Mouse (Mus musculus): ENCODE data around the gene Xrcc3. TPM values are rescaled to one million over a fixed set of nuclear protein-coding genes. Genes with fewer than 3 reads are reported as not detected.

The Xrcc3 gene
- polyA plus RNA-seq, 1 experiment from 2014 or later = 10.0 TPM

- no peak overlapping the region for H3K27ac ChIP-seq
- WGBS = 52% methylated on average over 5 of the region's 5 CpGs
- peaks cover 34% of the 10 kb centered on the region for H3K4me1 ChIP-seq
- no peak for ATAC-seq (ENCODE audit: low FRiP score)
- no peak overlapping the region for H3K9ac ChIP-seq
- H3K9me3 ChIP-seq = no peaks in the 10 kb centered on the region
- peaks cover 7% of the 10 kb centered on the region; the same call in 1 of the 2 replicates for H3K27me3 ChIP-seq
- H3K4me3 ChIP-seq (replicated peaks) = no peak overlapping the region
- H3K36me3 ChIP-seq (replicated peaks) = no peaks in the 10 kb centered on the region; the same call in 1 of the 2 replicates
- H3K4me2 ChIP-seq = no peak overlapping the region
Measured at GRCm38 (mm10) chr12:111756698-111757082, 57.0 kb downstream of the Xrcc3 start.

GRCm38 (mm10) chr12:111756082-111756697 lies 57.5 kb downstream of the Xrcc3 start:
- Histone ChIP-seq H3K4me1 (peaks cover 30% of the 10 kb centered on the region), H3K27ac (no peak overlapping the region), H3K4me3 (replicated peaks) (no peak overlapping the region), H3K9me3 (no peaks in the 10 kb centered on the region), H3K27me3 (peaks cover 7% of the 10 kb centered on the region; the same call in 1 of the 2 replicates), H3K4me2 (no peak overlapping the region), H3K9ac (no peak overlapping the region), H3K36me3 (replicated peaks) (no peaks in the 10 kb centered on the region; the same call in 1 of the 2 replicates)
- WGBS = 76% methylated on average over 4 of the region's 4 CpGs
- ATAC-seq (ENCODE audit: low FRiP score) = no peak

GRCm38 (mm10) chr12:111755231-111755630 lies 58.4 kb downstream of the Xrcc3 start:
- no peak overlapping the region for H3K27ac ChIP-seq
- ATAC-seq (ENCODE audit: low FRiP score) = no peak
- no peak overlapping the region for H3K4me2 ChIP-seq
- H3K4me3 ChIP-seq (replicated peaks) = no peak overlapping the region
- H3K9ac ChIP-seq = no peak overlapping the region
- 73% methylated on average over 2 of the region's 2 CpGs for WGBS
- peaks cover 20% of the 10 kb centered on the region for H3K4me1 ChIP-seq
- H3K36me3 ChIP-seq (replicated peaks) = no peaks in the 10 kb centered on the region
- H3K9me3 ChIP-seq = no peaks in the 10 kb centered on the region
- H3K27me3 ChIP-seq = peaks cover 7% of the 10 kb centered on the region; the same call in 1 of the 2 replicates

GRCm38 (mm10) chr12:111754710-111755109 lies 59.0 kb downstream of the Xrcc3 start:
- peaks cover 15% of the 10 kb centered on the region for H3K4me1 ChIP-seq
- H3K27me3 ChIP-seq = peaks cover 7% of the 10 kb centered on the region; the same call in 1 of the 2 replicates
- H3K9ac ChIP-seq = no peak overlapping the region
- no peak overlapping the region for H3K4me2 ChIP-seq
- H3K27ac ChIP-seq = no peak overlapping the region
- no peaks in the 10 kb centered on the region for H3K9me3 ChIP-seq
- H3K36me3 ChIP-seq (replicated peaks) = no peaks in the 10 kb centered on the region
- H3K4me3 ChIP-seq (replicated peaks) = no peak overlapping the region
- no peak for ATAC-seq (ENCODE audit: low FRiP score)

GRCm38 (mm10) chr12:111753347-111753746 lies 60.3 kb downstream of the Xrcc3 start:
- H3K4me2 ChIP-seq = no peak overlapping the region
- no peaks in the 10 kb centered on the region for H3K36me3 ChIP-seq (replicated peaks)
- H3K27me3 ChIP-seq = peaks cover 7% of the 10 kb centered on the region; the same call in 1 of the 2 replicates
- H3K4me1 ChIP-seq = peaks cover 10% of the 10 kb centered on the region
- ATAC-seq (ENCODE audit: low FRiP score) = no peak
- H3K9ac ChIP-seq = no peak overlapping the region
- no peaks in the 10 kb centered on the region for H3K9me3 ChIP-seq
- no peak overlapping the region for H3K27ac ChIP-seq
- WGBS = 68% methylated on average over 9 of the region's 9 CpGs
- no peak overlapping the region for H3K4me3 ChIP-seq (replicated peaks)

Other genes starting within 250 kb of the Xrcc3 start
- gene Mark3, start 239.3 kb downstream of the Xrcc3 start, polyA plus RNA-seq (2016; fragmentation: Nextera tagmentation; extraction: Ambion mirVana) = 73.1 and 82.3 TPM in 2 replicates
- 2,395 and 2,485 TPM in 2 replicates for gene Ckb, start 141.5 kb downstream of the Xrcc3 start, polyA plus RNA-seq (2016; fragmentation: Nextera tagmentation; extraction: Ambion mirVana)
- 15.4 and 16.7 TPM in 2 replicates for gene Trmt61a, start 135.8 kb downstream of the Xrcc3 start, polyA plus RNA-seq (2016; fragmentation: Nextera tagmentation; extraction: Ambion mirVana)
- gene Bag5, start 100.6 kb downstream of the Xrcc3 start, polyA plus RNA-seq (2016; fragmentation: Nextera tagmentation; extraction: Ambion mirVana) = 59.0 and 62.7 TPM in 2 replicates
- gene Apopt1, start 100.6 kb downstream of the Xrcc3 start, polyA plus RNA-seq (2016; fragmentation: Nextera tagmentation; extraction: Ambion mirVana) = 55.0 and 56.0 TPM in 2 replicates
- gene Klc1, start 55.0 kb downstream of the Xrcc3 start, polyA plus RNA-seq (2016; fragmentation: Nextera tagmentation; extraction: Ambion mirVana) = 302 and 307 TPM in 2 replicates
- 50.3 and 55.0 TPM in 2 replicates for gene Zfyve21, start 297 bp upstream of the Xrcc3 start, polyA plus RNA-seq (2016; fragmentation: Nextera tagmentation; extraction: Ambion mirVana)
- 9.5 and 9.9 TPM in 2 replicates for gene Ppp1r13b, start 94.2 kb upstream of the Xrcc3 start, polyA plus RNA-seq (2016; fragmentation: Nextera tagmentation; extraction: Ambion mirVana)
- gene Atp5mpl, start 153.1 kb upstream of the Xrcc3 start, polyA plus RNA-seq (2016; fragmentation: Nextera tagmentation; extraction: Ambion mirVana) = 590 and 598 TPM in 2 replicates
- gene Tdrd9, start 157.7 kb upstream of the Xrcc3 start, polyA plus RNA-seq (2016; fragmentation: Nextera tagmentation; extraction: Ambion mirVana) = 1.2 and 2.0 TPM in 2 replicates
- not detected in 2 replicates for gene Rd3l, start 167.4 kb upstream of the Xrcc3 start, polyA plus RNA-seq (2016; fragmentation: Nextera tagmentation; extraction: Ambion mirVana)